Mouse (Mus musculus) hindbrain, embryonic 14.5 days (tissue): Measurements from ENCODE around the gene Vps37b. TPM values are rescaled to one million over a fixed set of nuclear protein-coding genes. Genes with fewer than 3 reads are reported as not detected.
A peak's percentile ranks its signal among the peaks of the same experiment; 100 is the strongest.

Experiments
- ATAC-seq: fragments of 200-750 bp; cut with Nextera tagmentation; 2 replicates; pipeline ENCODE4 v1.8.0; 2017; ENCODE audit warnings: moderate number of reproducible peaks, mild to moderate bottlenecking, moderate TSS enrichment, moderate library complexity; ENCODE audit not compliant: low FRiP score
- DNase-seq: peaks from one replicate; pipeline ENCODE4 v3.0.0-alpha.2; 2015; ENCODE audit warnings: low spot score
- H3K27ac ChIP-seq: fragments of 300-500 bp; sonication (generic); 2 replicates; pipeline ENCODE4 v1.5.1; 2014; ENCODE audit warnings: mild to moderate bottlenecking, moderate library complexity
- H3K27me3 ChIP-seq: fragments of 300-500 bp; sonication (generic); 2 replicates; pipeline ENCODE4 v1.6.1; 2014; ENCODE audit warnings: mild to moderate bottlenecking, low read length, mixed read lengths; ENCODE audit not compliant: control insufficient read depth, insufficient read depth
- H3K36me3 ChIP-seq: fragments of 300-500 bp; sonication (generic); replicated peaks from 2 replicates; pipeline ENCODE4 v1.6.1; 2014; ENCODE audit not compliant: control insufficient read depth, insufficient read depth
- H3K4me1 ChIP-seq: fragments of 300-500 bp; sonication (generic); replicated peaks from 2 replicates; pipeline ENCODE4 v1.6.1; 2014; ENCODE audit warnings: antibody characterized with exemption, low read length, mixed read lengths; ENCODE audit not compliant: control insufficient read depth, insufficient read depth
- H3K4me2 ChIP-seq: fragments of 300-500 bp; sonication (generic); replicated peaks from 2 replicates; pipeline ENCODE4 v1.6.1; 2014; ENCODE audit warnings: mild to moderate bottlenecking, moderate library complexity
- H3K4me3 ChIP-seq: fragments of 300-500 bp; sonication (generic); replicated peaks from 2 replicates; pipeline ENCODE4 v1.5.1; 2014; ENCODE audit warnings: mild to moderate bottlenecking, low read length
- H3K9ac ChIP-seq: fragments of 300-500 bp; sonication (generic); 2 replicates; pipeline ENCODE4 v1.6.1; 2014
- H3K9me3 ChIP-seq: fragments of 300-500 bp; sonication (generic); 2 replicates; pipeline ENCODE4 v1.6.1; 2016; ENCODE audit warnings: low read length; ENCODE audit not compliant: control insufficient read depth
- WGBS: fragments of 180-500 bp; shearing (Covaris S2); extraction: QIAGEN DNeasy Blood & Tissue Kit; methylation state at CpG from one replicate; pipeline ENCODE4 v1.1.7; 2014; 5-methylcytosine and 5-hydroxymethylcytosine counted together
- polyA plus RNA-seq: library from polyadenylated mRNA; unstranded; fragments of >200 nt; fragmentation: Nextera tagmentation; extraction: Ambion mirVana; gene quantifications from 2 replicates; pipeline ENCODE4 v1.2.1, GENCODE M21; 2014

Vps37b gene
- polyA plus RNA-seq, 1 experiment from 2014 or later: 59.5 TPM

DNA sequence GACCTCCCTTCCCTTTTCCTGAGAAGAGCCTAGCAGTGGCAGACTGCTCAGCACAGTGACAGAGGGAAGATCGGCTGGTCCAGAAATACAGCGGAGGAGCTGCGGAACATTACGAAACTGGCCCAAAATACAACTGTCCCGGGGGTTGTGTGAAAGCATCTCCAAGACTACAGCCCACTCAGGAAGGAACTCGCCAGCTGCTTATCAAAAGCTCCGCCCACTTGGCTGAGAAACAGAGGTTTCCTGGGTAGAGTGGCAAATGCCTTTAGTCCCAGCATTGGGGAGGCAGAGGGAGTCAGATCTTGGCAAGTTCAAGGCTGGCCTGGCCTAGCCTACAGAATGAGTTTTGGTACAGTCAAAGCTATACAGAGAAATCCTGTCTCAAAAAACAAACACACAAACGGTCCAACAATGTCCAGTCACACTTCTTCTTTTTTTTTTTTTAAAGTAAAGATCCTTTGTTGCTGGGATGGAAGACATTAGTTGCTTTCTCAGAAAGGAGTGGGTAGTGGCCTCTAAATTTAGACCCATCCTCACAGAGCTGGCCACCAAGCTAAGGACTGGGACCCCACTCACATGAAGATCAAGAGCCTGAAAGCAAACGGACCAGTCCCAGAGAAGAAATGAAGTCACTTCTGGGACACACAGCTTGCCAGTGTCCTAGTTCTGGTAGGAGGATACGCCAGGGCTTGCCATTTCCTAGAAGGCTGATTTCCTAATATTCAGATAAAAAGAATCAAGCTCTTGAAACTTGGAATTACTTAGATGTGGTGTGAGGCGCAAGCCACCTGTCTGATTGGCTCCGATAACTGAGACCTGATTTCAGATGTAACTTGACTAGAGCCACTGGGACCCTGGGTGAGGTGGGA, 12.5 kb downstream of the Vps37b start:
- ATAC-seq (peak; percentile 56; the same call in 1 of the 2 replicates), DNase-seq (peak; percentile 57)
- Histone ChIP-seq H3K36me3 (no peaks in the 10 kb centered on the region), H3K9me3 (no peaks in the 10 kb centered on the region), H3K27ac (peak overlapping the region; percentile 22; the same call in 1 of the 2 replicates), H3K27me3 (no peaks in the 10 kb centered on the region), H3K4me2 (no peak overlapping the region), H3K4me1 (peaks cover 54% of the 10 kb centered on the region), H3K4me3 (no peak overlapping the region), H3K9ac (no peak overlapping the region)
- WGBS: 67% methylated on average over 12 of the region's 12 CpGs

DNA sequence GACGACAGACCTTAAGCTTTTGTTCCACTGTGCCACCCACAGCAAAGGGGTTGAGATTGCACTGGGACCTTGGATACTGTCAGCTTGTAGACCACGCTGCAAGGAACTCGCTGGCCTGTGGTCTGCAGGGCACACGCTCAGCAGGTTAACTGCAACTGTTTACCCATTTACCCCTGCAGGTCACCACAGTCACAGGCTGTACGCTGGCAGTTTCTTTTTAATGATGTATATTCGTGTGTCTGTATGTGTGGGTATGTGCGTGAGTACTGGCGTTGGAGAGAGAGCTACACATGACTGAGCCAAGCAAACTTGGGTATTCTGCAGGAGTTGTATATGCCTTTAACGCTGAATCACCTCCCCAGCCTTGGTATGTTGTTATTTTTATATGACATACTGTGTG, 13.4 kb downstream of the Vps37b start:
- 81% methylated on average over 9 of the region's 9 CpGs for WGBS
- peaks cover 61% of the 10 kb centered on the region for H3K4me1 ChIP-seq
- no peaks in the 10 kb centered on the region for H3K9me3 ChIP-seq
- no peak overlapping the region for H3K27ac ChIP-seq
- no peaks in the 10 kb centered on the region for H3K27me3 ChIP-seq
- no peak overlapping the region for H3K9ac ChIP-seq
- H3K4me2 ChIP-seq: no peak overlapping the region
- DNase-seq (no peak), ATAC-seq (no peak)
- no peak overlapping the region for H3K4me3 ChIP-seq
- no peaks in the 10 kb centered on the region for H3K36me3 ChIP-seq

DNA sequence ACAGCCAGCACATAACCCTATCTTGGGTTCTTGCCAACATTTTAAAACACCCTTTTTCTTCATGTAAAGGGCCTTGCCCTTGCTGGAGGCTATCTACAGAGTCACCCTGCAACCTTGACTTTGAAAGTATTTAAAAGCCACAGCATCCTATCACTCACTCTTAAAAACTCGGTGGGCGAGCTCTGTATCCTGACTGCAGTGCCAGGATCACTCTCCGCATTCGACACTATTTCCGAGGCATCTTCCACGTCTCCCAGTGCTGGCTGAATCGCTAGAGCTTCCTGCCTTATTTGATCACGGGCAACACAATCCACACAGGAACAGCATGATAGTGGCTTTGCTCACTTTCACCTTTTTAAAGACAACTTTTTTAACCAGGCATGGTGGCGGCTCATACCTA, 14.1 kb downstream of the Vps37b start:
- H3K9ac ChIP-seq: no peak overlapping the region
- no peak overlapping the region for H3K27ac ChIP-seq
- no peak overlapping the region for H3K4me2 ChIP-seq
- H3K9me3 ChIP-seq: no peaks in the 10 kb centered on the region
- DNase-seq: no peak
- H3K4me1 ChIP-seq: peaks cover 68% of the 10 kb centered on the region
- no peak overlapping the region for H3K4me3 ChIP-seq
- WGBS: 80% methylated on average over 9 of the region's 9 CpGs
- ATAC-seq: no peak
- no peaks in the 10 kb centered on the region for H3K36me3 ChIP-seq
- H3K27me3 ChIP-seq: no peaks in the 10 kb centered on the region

DNA sequence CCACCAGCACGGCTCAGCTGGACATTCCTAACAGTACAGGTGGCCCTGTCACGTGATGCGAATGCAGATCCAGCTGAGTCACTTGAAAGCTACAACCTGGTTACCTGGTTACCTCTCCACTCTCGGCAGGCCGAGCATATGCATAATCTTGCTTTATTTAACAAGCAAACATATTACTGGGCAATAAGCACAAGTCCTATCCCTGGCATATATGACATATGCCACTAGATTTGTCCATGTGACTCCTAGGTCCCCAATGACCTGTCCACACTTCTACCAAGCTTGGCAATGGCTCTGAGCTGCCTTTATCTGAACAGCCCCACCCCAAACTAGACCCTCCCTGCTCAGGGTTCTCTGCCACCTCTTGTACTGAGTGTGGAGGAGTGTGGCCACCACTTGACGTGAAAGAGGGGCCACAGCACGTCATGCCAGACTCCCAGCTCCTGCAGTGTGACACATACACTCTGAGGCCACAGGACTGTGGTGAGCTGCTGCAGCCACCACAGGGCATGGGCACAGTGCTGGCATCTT, 15.7 kb downstream of the Vps37b start:
- H3K27ac ChIP-seq: no peak overlapping the region
- no peak for ATAC-seq

DNA sequence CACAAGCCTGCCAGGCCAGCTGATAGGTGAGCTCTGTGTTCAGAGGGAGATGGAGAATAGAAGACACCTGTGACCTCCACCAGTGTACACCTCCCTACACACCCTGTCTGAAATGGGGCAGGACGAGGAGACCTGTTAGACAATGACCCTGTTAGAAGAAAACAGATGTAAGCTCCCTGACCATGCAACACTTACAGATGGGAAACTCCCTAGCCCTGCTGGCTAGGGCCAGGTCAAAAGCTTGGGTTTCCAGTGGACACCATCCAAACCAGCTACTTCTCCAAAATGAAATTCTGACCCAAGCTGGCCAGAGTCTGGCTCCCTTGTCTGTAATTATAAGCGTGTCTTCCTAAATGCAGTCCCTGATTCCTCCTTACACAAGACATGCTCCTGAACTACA, 16.3 kb downstream of the Vps37b start:
- Histone ChIP-seq H3K27ac (peak overlapping the region; percentile 9; the same call in 1 of the 2 replicates), H3K4me2 (no peak overlapping the region), H3K9me3 (no peaks in the 10 kb centered on the region), H3K36me3 (no peaks in the 10 kb centered on the region), H3K4me1 (peaks cover 90% of the 10 kb centered on the region), H3K27me3 (no peaks in the 10 kb centered on the region), H3K9ac (no peak overlapping the region), H3K4me3 (no peak overlapping the region)
- WGBS: 84% methylated on average over 2 of the region's 2 CpGs
- DNase-seq (no peak), ATAC-seq (no peak)

More for the DNA sequence above, 15.7 kb downstream of the Vps37b start:
- no peak overlapping the region for H3K9ac ChIP-seq
- H3K4me2 ChIP-seq: no peak overlapping the region
- no peak overlapping the region for H3K4me3 ChIP-seq
- H3K4me1 ChIP-seq: peaks cover 84% of the 10 kb centered on the region
- no peaks in the 10 kb centered on the region for H3K27me3 ChIP-seq
- DNase-seq: no peak
- no peaks in the 10 kb centered on the region for H3K36me3 ChIP-seq
- no peaks in the 10 kb centered on the region for H3K9me3 ChIP-seq
- 77% methylated on average over 7 of the region's 7 CpGs for WGBS

DNA sequence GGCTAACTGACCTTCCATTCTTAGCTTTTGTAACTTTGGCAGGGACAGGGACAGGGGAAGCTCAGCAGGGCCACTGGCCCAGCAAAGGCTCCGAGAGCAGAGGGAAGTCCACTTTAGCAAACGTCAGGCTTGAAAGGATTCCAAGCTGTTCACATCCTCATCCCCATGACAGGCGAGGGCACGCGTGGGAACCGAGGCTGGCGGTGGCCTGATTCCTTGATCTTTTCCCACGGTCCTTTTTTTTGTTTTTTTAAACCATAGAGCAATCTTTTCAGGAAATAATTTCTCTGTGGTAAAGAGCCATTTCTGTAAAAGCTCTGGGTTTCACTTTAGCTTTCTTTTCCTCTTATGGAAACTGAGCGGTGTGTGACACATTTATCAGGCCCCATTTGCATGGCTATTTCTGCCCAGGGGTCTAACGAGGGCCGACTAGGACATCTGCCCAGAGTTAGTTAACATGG, 17.2 kb downstream of the Vps37b start:
- DNase-seq (no peak), ATAC-seq (no peak)
- H3K27ac ChIP-seq: peak overlapping the region; percentile 59
- no peaks in the 10 kb centered on the region for H3K27me3 ChIP-seq
- H3K4me1 ChIP-seq: peaks cover 97% of the 10 kb centered on the region
- 7% methylated on average over 11 of the region's 11 CpGs for WGBS
- H3K9ac ChIP-seq: no peak overlapping the region
- H3K4me3 ChIP-seq: no peak overlapping the region
- H3K4me2 ChIP-seq: peak overlapping the region; percentile 18; the same call in 1 of the 2 replicates
- H3K9me3 ChIP-seq: no peaks in the 10 kb centered on the region
- peaks cover 7% of the 10 kb centered on the region for H3K36me3 ChIP-seq

DNA sequence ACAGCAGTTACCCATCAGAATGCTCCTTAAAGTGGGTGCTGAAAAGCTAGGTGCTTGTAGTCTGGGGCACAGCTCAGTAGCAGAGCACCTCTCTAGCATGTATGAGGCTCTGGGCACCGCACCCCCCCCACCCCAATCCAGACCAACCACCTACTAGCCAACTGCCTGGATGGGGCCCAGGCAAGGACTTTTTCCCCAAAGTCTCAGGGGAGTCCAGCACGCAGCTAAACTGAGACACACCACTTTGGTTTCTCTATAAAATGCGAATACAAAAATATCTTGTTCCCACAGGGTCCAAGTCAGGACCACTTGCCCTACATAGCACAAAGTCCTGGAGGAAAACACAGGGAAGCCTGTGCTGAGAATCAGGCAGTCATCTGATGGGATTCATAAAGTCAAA, 17.9 kb downstream of the Vps37b start:
- no peak overlapping the region for H3K4me3 ChIP-seq
- DNase-seq: no peak
- H3K9me3 ChIP-seq: no peaks in the 10 kb centered on the region
- H3K36me3 ChIP-seq: peaks cover 12% of the 10 kb centered on the region
- peak overlapping the region; percentile 59 for H3K27ac ChIP-seq
- WGBS: 59% methylated on average over 3 of the region's 3 CpGs
- no peaks in the 10 kb centered on the region for H3K27me3 ChIP-seq
- no peak overlapping the region for H3K9ac ChIP-seq
- H3K4me2 ChIP-seq: peak overlapping the region; percentile 18; the same call in 1 of the 2 replicates
- ATAC-seq: no peak
- peaks cover 93% of the 10 kb centered on the region for H3K4me1 ChIP-seq

DNA sequence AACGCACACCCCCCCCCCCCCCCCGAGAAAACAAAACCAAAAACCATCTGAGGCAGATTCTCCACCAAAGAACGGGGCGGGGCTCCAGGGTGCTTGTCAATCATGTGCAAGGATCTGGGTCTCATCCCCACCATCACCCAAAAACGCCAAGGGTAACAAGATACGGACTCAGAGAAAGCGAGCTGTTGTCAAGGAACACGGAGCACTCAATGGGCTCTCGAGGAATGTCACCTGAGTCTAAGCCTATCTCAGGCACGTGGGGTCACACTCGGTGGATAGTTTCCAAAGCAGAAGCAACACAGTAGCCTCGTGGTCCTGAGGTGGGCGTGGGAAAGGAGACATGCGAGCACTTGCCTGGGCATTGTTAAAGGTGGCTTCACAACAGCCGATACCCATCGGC, 18.3 kb downstream of the Vps37b start:
- DNase-seq (no peak), ATAC-seq (no peak)
- H3K9ac ChIP-seq: no peak overlapping the region
- peaks cover 16% of the 10 kb centered on the region for H3K36me3 ChIP-seq
- H3K4me3 ChIP-seq: no peak overlapping the region
- no peaks in the 10 kb centered on the region for H3K27me3 ChIP-seq
- peak overlapping the region; percentile 59 for H3K27ac ChIP-seq
- 72% methylated on average over 16 of the region's 16 CpGs for WGBS
- no peaks in the 10 kb centered on the region for H3K9me3 ChIP-seq
- 0 out of 2 replicates have a peak overlapping the region, but pooled peaks have one; percentile 18 for H3K4me2 ChIP-seq
- H3K4me1 ChIP-seq: peaks cover 89% of the 10 kb centered on the region

DNA sequence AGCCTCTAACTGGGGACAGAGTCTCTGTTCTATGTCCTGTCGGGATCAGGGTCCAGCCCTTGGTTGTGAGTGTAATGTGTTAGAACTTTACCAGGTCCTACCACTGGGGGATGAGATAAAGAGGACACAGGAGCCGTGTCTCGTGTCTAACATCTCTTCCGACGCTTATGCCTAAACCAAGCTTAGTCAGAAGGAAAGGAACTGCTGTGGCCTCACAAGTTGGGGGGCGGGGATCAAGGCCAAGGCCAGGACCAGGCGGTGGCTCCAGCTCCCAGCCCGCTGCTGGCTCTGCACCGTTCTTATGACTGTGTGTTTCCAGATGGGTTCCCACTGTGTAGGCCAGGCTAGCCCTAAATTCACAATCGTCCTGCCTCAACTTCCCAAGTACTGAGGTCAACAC, 19.2 kb downstream of the Vps37b start:
- H3K27me3 ChIP-seq: no peaks in the 10 kb centered on the region

More for the DNA sequence above, 19.2 kb downstream of the Vps37b start:
- 81% methylated on average over 10 of the region's 10 CpGs for WGBS
- Histone ChIP-seq H3K4me1 (peaks cover 80% of the 10 kb centered on the region), H3K27ac (peak overlapping the region; percentile 84), H3K4me3 (no peak overlapping the region), H3K9ac (no peak overlapping the region), H3K9me3 (no peaks in the 10 kb centered on the region), H3K36me3 (peaks cover 25% of the 10 kb centered on the region), H3K4me2 (no peak overlapping the region)
- no peak for ATAC-seq
- no peak for DNase-seq
